Mouse (Mus musculus): Measurements from ENCODE around the gene 9430015G10Rik.

DNA sequence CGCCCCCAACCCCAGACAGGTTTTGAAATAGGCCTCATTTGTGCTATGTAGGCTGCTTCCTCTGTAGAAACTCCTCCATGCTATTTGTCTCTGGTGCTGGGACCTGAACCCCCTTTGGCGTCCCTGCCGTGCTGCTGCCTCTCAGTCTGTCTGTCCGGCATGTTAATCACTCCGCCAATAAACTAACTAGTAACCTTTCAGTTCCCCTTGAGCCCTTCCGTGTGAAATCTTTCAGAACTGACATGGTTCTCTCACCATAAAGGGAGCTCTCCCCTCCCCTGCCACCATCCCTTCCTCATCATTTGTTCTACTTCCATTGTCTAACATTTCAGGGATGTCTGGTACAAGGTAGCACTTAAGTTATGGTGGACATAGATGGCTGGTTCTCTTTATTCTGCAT lies 10.4 kb upstream of the 9430015G10Rik start:
- no peak for TF ChIP-seq CTCF (conservative IDR thresholded peaks at IDR 0.05; ENCODE audit: low read length)
- no peak for TF ChIP-seq POU5F1 (IDR thresholded peaks at IDR 0.05; ENCODE audit: borderline replicate concordance, low read length)
